Mouse (Mus musculus) embryo, embryonic 11 days (tissue): Measurements from ENCODE around the gene Bmpr1a.

Experiments used
- DNase-seq: peaks from one replicate; pipeline ENCODE4 v3.0.0-alpha.2; 2015

The Bmpr1a gene

GRCm38 (mm10) chr14:34504377-34504776 is 1.2 kb upstream of the Bmpr1a start:
- no peak for DNase-seq

GRCm38 (mm10) chr14:34503759-34504158 is 618 bp upstream of the Bmpr1a start:
- DNase-seq: no peak

GRCm38 (mm10) chr14:34502475-34503324 is 441 bp downstream of the Bmpr1a start:
- DNase-seq: peak; percentile 98

GRCm38 (mm10) chr14:34501804-34502474 is 1.2 kb downstream of the Bmpr1a start:
- peak; percentile 71 for DNase-seq

GRCm38 (mm10) chr14:34501447-34501803 is 1.7 kb downstream of the Bmpr1a start:
- DNase-seq: peak; percentile 51

- no peak for DNase-seq
These were observed 2.8 kb downstream of the Bmpr1a start for GRCm38 (mm10) chr14:34500309-34500708.

GRCm38 (mm10) chr14:34499664-34500063 is 3.5 kb downstream of the Bmpr1a start:
- DNase-seq: no peak

- DNase-seq: no peak
These were observed 5.8 kb downstream of the Bmpr1a start for GRCm38 (mm10) chr14:34497346-34497745.

GRCm38 (mm10) chr14:34493682-34494081 is 9.5 kb downstream of the Bmpr1a start:
- no peak for DNase-seq

GRCm38 (mm10) chr14:34492688-34493087 is 10.5 kb downstream of the Bmpr1a start:
- DNase-seq: no peak

GRCm38 (mm10) chr14:34490965-34491364 is 12.2 kb downstream of the Bmpr1a start:
- no peak for DNase-seq

GRCm38 (mm10) chr14:34489928-34490327 is 13.2 kb downstream of the Bmpr1a start:
- DNase-seq: no peak

GRCm38 (mm10) chr14:34486169-34486568 is 17.0 kb downstream of the Bmpr1a start:
- no peak for DNase-seq

- no peak for DNase-seq
These were observed 19.4 kb downstream of the Bmpr1a start for GRCm38 (mm10) chr14:34483469-34484341.

GRCm38 (mm10) chr14:34471591-34471990 is 31.6 kb downstream of the Bmpr1a start:
- no peak for DNase-seq

GRCm38 (mm10) chr14:34466291-34466690 is 36.9 kb downstream of the Bmpr1a start:
- DNase-seq: no peak

- DNase-seq: no peak
These were observed 43.8 kb downstream of the Bmpr1a start for GRCm38 (mm10) chr14:34459386-34459785.

GRCm38 (mm10) chr14:34458880-34459279 is 44.3 kb downstream of the Bmpr1a start:
- peak; percentile 64 for DNase-seq

GRCm38 (mm10) chr14:34454282-34454681 is 48.9 kb downstream of the Bmpr1a start:
- DNase-seq: peak; percentile 12

- peak; percentile 68 for DNase-seq
These were observed 49.5 kb downstream of the Bmpr1a start for GRCm38 (mm10) chr14:34453648-34454047.

GRCm38 (mm10) chr14:34451872-34452271 is 51.3 kb downstream of the Bmpr1a start:
- no peak for DNase-seq

GRCm38 (mm10) chr14:34450451-34450850 is 52.7 kb downstream of the Bmpr1a start:
- DNase-seq: no peak

- peak; percentile 39 for DNase-seq
These were observed 53.3 kb downstream of the Bmpr1a start for GRCm38 (mm10) chr14:34449807-34450206.
